Mouse (Mus musculus): Measurements from ENCODE around the gene Rnase4. TPM values are rescaled to one million over a fixed set of nuclear protein-coding genes. Genes with fewer than 3 reads are reported as not detected.

The Rnase4 gene
- polyA plus RNA-seq, 1 experiment from 2014 or later, result 18.2 TPM

- Histone ChIP-seq H3K9ac (no peak overlapping the region), H3K4me3 (replicated peaks; ENCODE audit: low read length) (no peak overlapping the region), H3K27me3 (ENCODE audit: control insufficient read depth, insufficient read depth, low read length) (peaks cover 25% of the 10 kb centered on the region), H3K9me3 (ENCODE audit: control insufficient read depth, low read length) (no peaks in the 10 kb centered on the region), H3K4me1 (replicated peaks; ENCODE audit: control insufficient read depth, insufficient read depth, low read length) (no peaks in the 10 kb centered on the region; the same call in 1 of the 2 replicates), H3K27ac (no peak overlapping the region), H3K36me3 (replicated peaks; ENCODE audit: control insufficient read depth, insufficient read depth) (no peaks in the 10 kb centered on the region), H3K4me2 (replicated peaks) (no peak overlapping the region)
- WGBS, result 76% methylated on average over 4 of the region's 4 CpGs
- DNase-seq (ENCODE audit: low spot score) (no peak), ATAC-seq (ENCODE audit: low FRiP score) (no peak)
Observed at GRCm38 (mm10) chr14:51085911-51086310, 5.0 kb upstream of the Rnase4 start.

GRCm38 (mm10) chr14:51087762-51088161 is 3.1 kb upstream of the Rnase4 start:
- DNase-seq (ENCODE audit: low spot score) (no peak), ATAC-seq (ENCODE audit: low FRiP score) (no peak)
- no peaks in the 10 kb centered on the region for H3K36me3 ChIP-seq (replicated peaks; ENCODE audit: control insufficient read depth, insufficient read depth)
- no peaks in the 10 kb centered on the region for H3K9me3 ChIP-seq (ENCODE audit: control insufficient read depth, low read length)
- peaks cover 17% of the 10 kb centered on the region for H3K27me3 ChIP-seq (ENCODE audit: control insufficient read depth, insufficient read depth, low read length)
- 10% methylated on average over 9 of the region's 9 CpGs for WGBS
- H3K4me3 ChIP-seq (replicated peaks; ENCODE audit: low read length), result peak overlapping the region; percentile 56
- H3K4me2 ChIP-seq (replicated peaks), result peak overlapping the region; percentile 80
- H3K27ac ChIP-seq, result no peak overlapping the region
- no peaks in the 10 kb centered on the region; the same call in none of the 2 replicates for H3K4me1 ChIP-seq (replicated peaks; ENCODE audit: control insufficient read depth, insufficient read depth, low read length)
- H3K9ac ChIP-seq, result peak overlapping the region; percentile 14; the same call in 1 of the 2 replicates

GRCm38 (mm10) chr14:51088166-51088969 is 2.5 kb upstream of the Rnase4 start:
- Histone ChIP-seq H3K36me3 (replicated peaks; ENCODE audit: control insufficient read depth, insufficient read depth) (no peaks in the 10 kb centered on the region), H3K9me3 (ENCODE audit: control insufficient read depth, low read length) (no peaks in the 10 kb centered on the region), H3K4me3 (replicated peaks; ENCODE audit: low read length) (peak overlapping the region; percentile 56), H3K9ac (peak overlapping the region; percentile 54), H3K4me2 (replicated peaks) (peak overlapping the region; percentile 80), H3K27me3 (ENCODE audit: control insufficient read depth, insufficient read depth, low read length) (peaks cover 13% of the 10 kb centered on the region), H3K27ac (peak overlapping the region; percentile 64), H3K4me1 (replicated peaks; ENCODE audit: control insufficient read depth, insufficient read depth, low read length) (no peaks in the 10 kb centered on the region; the same call in none of the 2 replicates)
- ATAC-seq (ENCODE audit: low FRiP score), result peak; percentile 25
- under 1% methylated on average over 23 of the region's 23 CpGs for WGBS
- peak; percentile 88 for DNase-seq (ENCODE audit: low spot score)

GRCm38 (mm10) chr14:51088970-51089673 is 1.8 kb upstream of the Rnase4 start:
- Histone ChIP-seq H3K4me3 (replicated peaks; ENCODE audit: low read length) (peak overlapping the region; percentile 56), H3K36me3 (replicated peaks; ENCODE audit: control insufficient read depth, insufficient read depth) (no peaks in the 10 kb centered on the region), H3K4me1 (replicated peaks; ENCODE audit: control insufficient read depth, insufficient read depth, low read length) (no peaks in the 10 kb centered on the region; the same call in none of the 2 replicates), H3K9ac (peak overlapping the region; percentile 57), H3K9me3 (ENCODE audit: control insufficient read depth, low read length) (no peaks in the 10 kb centered on the region), H3K4me2 (replicated peaks) (peak overlapping the region; percentile 80), H3K27me3 (ENCODE audit: control insufficient read depth, insufficient read depth, low read length) (peaks cover 6% of the 10 kb centered on the region), H3K27ac (peak overlapping the region; percentile 64)
- under 1% methylated on average over 34 of the region's 34 CpGs for WGBS
- DNase-seq (ENCODE audit: low spot score), result peak; percentile 100
- peak; percentile 95 for ATAC-seq (ENCODE audit: low FRiP score)

- H3K4me2 ChIP-seq (replicated peaks), result peak overlapping the region; percentile 80
- peak overlapping the region; percentile 56 for H3K4me3 ChIP-seq (replicated peaks; ENCODE audit: low read length)
- H3K36me3 ChIP-seq (replicated peaks; ENCODE audit: control insufficient read depth, insufficient read depth), result no peaks in the 10 kb centered on the region
- no peaks in the 10 kb centered on the region; the same call in 1 of the 2 replicates for H3K27me3 ChIP-seq (ENCODE audit: control insufficient read depth, insufficient read depth, low read length)
- H3K4me1 ChIP-seq (replicated peaks; ENCODE audit: control insufficient read depth, insufficient read depth, low read length), result no peaks in the 10 kb centered on the region; the same call in none of the 2 replicates
- ATAC-seq (ENCODE audit: low FRiP score), result no peak
- H3K9ac ChIP-seq, result peak overlapping the region; percentile 57
- no peak for DNase-seq (ENCODE audit: low spot score)
- no peaks in the 10 kb centered on the region for H3K9me3 ChIP-seq (ENCODE audit: control insufficient read depth, low read length)
- under 1% methylated on average over 15 of the region's 15 CpGs for WGBS
- peak overlapping the region; percentile 58 for H3K27ac ChIP-seq
Observed at GRCm38 (mm10) chr14:51089674-51090076, 1.2 kb upstream of the Rnase4 start.

- ATAC-seq (ENCODE audit: low FRiP score) (peak; percentile 53), DNase-seq (ENCODE audit: low spot score) (peak; percentile 97)
- no peaks in the 10 kb centered on the region for H3K36me3 ChIP-seq (replicated peaks; ENCODE audit: control insufficient read depth, insufficient read depth)
- peak overlapping the region; percentile 56 for H3K4me3 ChIP-seq (replicated peaks; ENCODE audit: low read length)
- peak overlapping the region; percentile 57 for H3K9ac ChIP-seq
- H3K27me3 ChIP-seq (ENCODE audit: control insufficient read depth, insufficient read depth, low read length), result no peaks in the 10 kb centered on the region
- WGBS, result under 1% methylated on average over 27 of the region's 27 CpGs
- H3K27ac ChIP-seq, result peak overlapping the region; percentile 58
- no peaks in the 10 kb centered on the region; the same call in none of the 2 replicates for H3K4me1 ChIP-seq (replicated peaks; ENCODE audit: control insufficient read depth, insufficient read depth, low read length)
- no peaks in the 10 kb centered on the region for H3K9me3 ChIP-seq (ENCODE audit: control insufficient read depth, low read length)
- H3K4me2 ChIP-seq (replicated peaks), result peak overlapping the region; percentile 80
Observed at GRCm38 (mm10) chr14:51090077-51090781, 648 bp upstream of the Rnase4 start.

- Histone ChIP-seq H3K4me1 (replicated peaks; ENCODE audit: control insufficient read depth, insufficient read depth, low read length) (no peaks in the 10 kb centered on the region; the same call in none of the 2 replicates), H3K27me3 (ENCODE audit: control insufficient read depth, insufficient read depth, low read length) (no peaks in the 10 kb centered on the region), H3K4me2 (replicated peaks) (peak overlapping the region; percentile 80), H3K9ac (peak overlapping the region; percentile 51; the same call in 1 of the 2 replicates), H3K27ac (no peak overlapping the region), H3K4me3 (replicated peaks; ENCODE audit: low read length) (peak overlapping the region; percentile 56), H3K9me3 (ENCODE audit: control insufficient read depth, low read length) (no peaks in the 10 kb centered on the region), H3K36me3 (replicated peaks; ENCODE audit: control insufficient read depth, insufficient read depth) (no peaks in the 10 kb centered on the region)
- WGBS, result 52% methylated on average over 8 of the region's 8 CpGs
- DNase-seq (ENCODE audit: low spot score), result no peak
- no peak for ATAC-seq (ENCODE audit: low FRiP score)
Observed at GRCm38 (mm10) chr14:51092073-51092620, 1.3 kb downstream of the Rnase4 start.

- no peaks in the 10 kb centered on the region for H3K9me3 ChIP-seq (ENCODE audit: control insufficient read depth, low read length)
- DNase-seq (ENCODE audit: low spot score) (no peak), ATAC-seq (ENCODE audit: low FRiP score) (no peak)
- H3K4me1 ChIP-seq (replicated peaks; ENCODE audit: control insufficient read depth, insufficient read depth, low read length), result no peaks in the 10 kb centered on the region; the same call in 1 of the 2 replicates
- no peaks in the 10 kb centered on the region for H3K36me3 ChIP-seq (replicated peaks; ENCODE audit: control insufficient read depth, insufficient read depth)
- WGBS, result 36% methylated on average over 3 of the region's 3 CpGs
- no peak overlapping the region for H3K9ac ChIP-seq
- no peak overlapping the region for H3K4me3 ChIP-seq (replicated peaks; ENCODE audit: low read length)
- no peak overlapping the region for H3K4me2 ChIP-seq (replicated peaks)
- no peaks in the 10 kb centered on the region for H3K27me3 ChIP-seq (ENCODE audit: control insufficient read depth, insufficient read depth, low read length)
- H3K27ac ChIP-seq, result no peak overlapping the region
Observed at GRCm38 (mm10) chr14:51093496-51093895, 2.6 kb downstream of the Rnase4 start.

Measured in hindbrain, embryonic 14.5 days (tissue).